Mouse (Mus musculus) urinary bladder, postnatal 36 days (tissue): ENCODE results near the gene Tomm20.
"Not testable (repeated sequence)": the region's sequence is repeated elsewhere in the genome, so short reads cannot be mapped to it uniquely, and the experiment has no call there.

Source experiments
- DNase-seq, 2 experiments: peaks; one replicate each; pipeline ENCODE4 v3.0.0; 2022; ENCODE audit warnings: low spot score in 2 of 2, mixed read lengths in 1 of 2

Tomm20 gene

GRCm38 (mm10) chr8:126918356-126918755 lies 27.3 kb downstream of the Tomm20 start:
- DNase-seq, result no peak

GRCm38 (mm10) chr8:126917179-126917905 lies 28.3 kb downstream of the Tomm20 start:
- DNase-seq, result peak in 1 of 2 experiments; percentile 54

- DNase-seq, result no peak
Measured at GRCm38 (mm10) chr8:126916611-126917010, 29.0 kb downstream of the Tomm20 start.

GRCm38 (mm10) chr8:126914609-126915375 lies 30.9 kb downstream of the Tomm20 start:
- DNase-seq, result no peak

GRCm38 (mm10) chr8:126914107-126914490 lies 31.5 kb downstream of the Tomm20 start:
- DNase-seq, result not testable (repeated sequence)

GRCm38 (mm10) chr8:126913241-126914106 lies 32.2 kb downstream of the Tomm20 start:
- peak in 1 of 2 experiments; percentile 77 for DNase-seq

GRCm38 (mm10) chr8:126909371-126909802 lies 36.3 kb downstream of the Tomm20 start:
- DNase-seq, result peak in 1 of 2 experiments; percentile 61

- DNase-seq, result peak in 1 of 2 experiments; percentile 64
Measured at GRCm38 (mm10) chr8:126908805-126909204, 36.8 kb downstream of the Tomm20 start.

- DNase-seq, result no peak
Measured at GRCm38 (mm10) chr8:126907968-126908367, 37.7 kb downstream of the Tomm20 start.

GRCm38 (mm10) chr8:126907374-126907773 lies 38.3 kb downstream of the Tomm20 start:
- DNase-seq, result no peak

GRCm38 (mm10) chr8:126905387-126905786 lies 40.3 kb downstream of the Tomm20 start:
- no peak for DNase-seq

GRCm38 (mm10) chr8:126903927-126904326 lies 41.7 kb downstream of the Tomm20 start:
- no peak for DNase-seq

- DNase-seq, result no peak
Measured at GRCm38 (mm10) chr8:126903224-126903895, 42.3 kb downstream of the Tomm20 start.

- DNase-seq, result no peak
Measured at GRCm38 (mm10) chr8:126901612-126902011, 44.0 kb downstream of the Tomm20 start.

GRCm38 (mm10) chr8:126901049-126901448 lies 44.6 kb downstream of the Tomm20 start:
- no peak for DNase-seq

GRCm38 (mm10) chr8:126895133-126895532 lies 50.5 kb downstream of the Tomm20 start:
- DNase-seq, result no peak

GRCm38 (mm10) chr8:126887639-126888006 lies 58.0 kb downstream of the Tomm20 start:
- DNase-seq, result no peak

- DNase-seq, result peak in 1 of 2 experiments; percentile 77
Measured at GRCm38 (mm10) chr8:126886741-126887638, 58.7 kb downstream of the Tomm20 start.

GRCm38 (mm10) chr8:126885554-126886485 lies 59.8 kb downstream of the Tomm20 start:
- DNase-seq, result no peak
